Mouse (Mus musculus): ENCODE data around the gene Prcc.
A peak's percentile ranks its signal among the peaks of the same experiment; 100 is the strongest.

GRCm38 (mm10) chr3:87859813-87860212 lies 25.6 kb downstream of the Prcc start:
- TF ChIP-seq CTCF (IDR thresholded peaks at IDR 0.05; ENCODE audit: low read depth, low read length) (peak; percentile 61), POLR2A (IDR thresholded peaks at IDR 0.05; ENCODE audit: extremely low read depth, insufficient read depth, low read length) (no peak)

Measured in liver, adult 2 months (tissue).